Mouse (Mus musculus): ENCODE data around the gene Col4a2.

The Col4a2 gene

GRCm38 (mm10) chr8:11414304-11414703, 101.7 kb downstream of the Col4a2 start:
- DNase-seq (ENCODE audit: low read depth, low spot score), result no peak

GRCm38 (mm10) chr8:11415089-11415488, 102.5 kb downstream of the Col4a2 start:
- no peak for DNase-seq (ENCODE audit: low read depth, low spot score)

- no peak for DNase-seq (ENCODE audit: low read depth, low spot score)
Measured at GRCm38 (mm10) chr8:11417762-11418161, 105.2 kb downstream of the Col4a2 start.

- no peak for DNase-seq (ENCODE audit: low read depth, low spot score)
Measured at GRCm38 (mm10) chr8:11419232-11419631, 106.6 kb downstream of the Col4a2 start.

- peak; percentile 65 for DNase-seq (ENCODE audit: low read depth, low spot score)
Measured at GRCm38 (mm10) chr8:11419645-11420044, 107.0 kb downstream of the Col4a2 start.

GRCm38 (mm10) chr8:11421105-11421504, 108.5 kb downstream of the Col4a2 start:
- DNase-seq (ENCODE audit: low read depth, low spot score), result no peak

GRCm38 (mm10) chr8:11421968-11422367, 109.4 kb downstream of the Col4a2 start:
- DNase-seq (ENCODE audit: low read depth, low spot score), result no peak

- no peak for DNase-seq (ENCODE audit: low read depth, low spot score)
Measured at GRCm38 (mm10) chr8:11423091-11423490, 110.5 kb downstream of the Col4a2 start.

GRCm38 (mm10) chr8:11430688-11431087, 118.1 kb downstream of the Col4a2 start:
- no peak for DNase-seq (ENCODE audit: low read depth, low spot score)

- no peak for DNase-seq (ENCODE audit: low read depth, low spot score)
Measured at GRCm38 (mm10) chr8:11437862-11438261, 125.3 kb downstream of the Col4a2 start.

- no peak for DNase-seq (ENCODE audit: low read depth, low spot score)
Measured at GRCm38 (mm10) chr8:11441291-11441690, 128.7 kb downstream of the Col4a2 start.

- no peak for DNase-seq (ENCODE audit: low read depth, low spot score)
Measured at GRCm38 (mm10) chr8:11443611-11444010, 131.0 kb downstream of the Col4a2 start.

GRCm38 (mm10) chr8:11444216-11444615, 131.6 kb downstream of the Col4a2 start:
- DNase-seq (ENCODE audit: low read depth, low spot score), result no peak

GRCm38 (mm10) chr8:11445790-11446189, 133.2 kb downstream of the Col4a2 start:
- no peak for DNase-seq (ENCODE audit: low read depth, low spot score)

- DNase-seq (ENCODE audit: low read depth, low spot score), result no peak
Measured at GRCm38 (mm10) chr8:11447910-11448570, 135.4 kb downstream of the Col4a2 start.

GRCm38 (mm10) chr8:11450184-11451113, 137.8 kb downstream of the Col4a2 start:
- peak; percentile 31 for DNase-seq (ENCODE audit: low read depth, low spot score)

GRCm38 (mm10) chr8:11452152-11452551, 139.5 kb downstream of the Col4a2 start:
- DNase-seq (ENCODE audit: low read depth, low spot score), result no peak

GRCm38 (mm10) chr8:11452559-11452958, 140.0 kb downstream of the Col4a2 start:
- no peak for DNase-seq (ENCODE audit: low read depth, low spot score)

- DNase-seq (ENCODE audit: low read depth, low spot score), result no peak
Measured at GRCm38 (mm10) chr8:11452974-11453373, 140.4 kb downstream of the Col4a2 start.

- DNase-seq (ENCODE audit: low read depth, low spot score), result no peak
Measured at GRCm38 (mm10) chr8:11454228-11454627, 141.6 kb downstream of the Col4a2 start.

- no peak for DNase-seq (ENCODE audit: low read depth, low spot score)
Measured at GRCm38 (mm10) chr8:11457278-11457677, 144.7 kb downstream of the Col4a2 start.

GRCm38 (mm10) chr8:11457981-11458836, 145.6 kb downstream of the Col4a2 start:
- DNase-seq (ENCODE audit: low read depth, low spot score), result no peak

Data from retina, postnatal 7 days (tissue).